In genomic region chr6:38224079-38224478, GRCm38 (mm10) we compare ENCODE assay signal across 10 mouse cellular contexts. TPM values are rescaled to one million over a fixed set of nuclear protein-coding genes. Genes with fewer than 3 reads are reported as not detected.
DNase-seq lines count a peak whose midpoint lies in the region; ATAC-seq and TF ChIP-seq lines count a peak whose summit lies in the region.
"Had no signal": no experiment of that assay in that cellular context is flagged by ENCODE, and none has a peak within 500 bp of the region (broad histone marks: within the 10 kb centered on the region; RNA-seq: fewer than 3 reads in every experiment).

No protein-coding gene starts in this region.

- intact Hi-C loops in left cerebral cortex, adult 2 months (cut with DNase I), result no loop called here

- H3K36me3 ChIP-seq in CH12.LX (replicated peaks in 1 of 2; ENCODE audit: control insufficient read depth in 1 of 2, insufficient read depth in 1 of 2, low read length in 1 of 2), result peaks cover 0 to 2% of the 10 kb centered on the region in 2 experiments
- no peaks in the 10 kb centered on the region for H3K36me3 ChIP-seq in forebrain, embryonic 14.5 days (ENCODE audit: control insufficient read depth, insufficient read depth, low read length)
- no peaks in the 10 kb centered on the region for H3K36me3 ChIP-seq in midbrain, embryonic 13.5 days
- H3K36me3 ChIP-seq: liver, embryonic 12.5 days had no signal

- TF ChIP-seq CTCF in CH12.LX (conservative IDR thresholded peaks at IDR 0.05 in 1 of 2, IDR thresholded peaks at IDR 0.05 in 1 of 2; ENCODE audit: low read depth in 2 of 2, low read length in 2 of 2), result no peak
- no peak for TF ChIP-seq CTCF in left cerebral cortex, adult 2 months (IDR thresholded peaks at IDR 0.05)

- H3K4me2 ChIP-seq in CH12.LX (ENCODE audit: insufficient read depth, low read depth, poor library complexity, severe bottlenecking), result no peak overlapping the region
- H3K4me2 ChIP-seq in forebrain, embryonic 14.5 days (ENCODE audit: low read length), result no peak overlapping the region
- no peak overlapping the region for H3K4me2 ChIP-seq in midbrain, embryonic 13.5 days (replicated peaks)
- H3K4me2 ChIP-seq: liver, embryonic 12.5 days had no signal

- H3K4me1 ChIP-seq in CH12.LX (ENCODE audit: control insufficient read depth in 1 of 2, insufficient read depth in 2 of 2), result peaks cover 3 to 21% of the 10 kb centered on the region in 2 experiments; a peak in 3 of 4 replicates
- H3K4me1 ChIP-seq in forebrain, embryonic 14.5 days (ENCODE audit: control insufficient read depth, insufficient read depth, low read length), result peaks cover 4% of the 10 kb centered on the region; the same call in 1 of the 2 replicates
- peaks cover 24% of the 10 kb centered on the region for H3K4me1 ChIP-seq in midbrain, embryonic 13.5 days (replicated peaks)
- H3K4me1 ChIP-seq: liver, embryonic 12.5 days; megakaryocyte, embryonic 14.5 days had no signal

- no peaks in the 10 kb centered on the region for H3K79me2 ChIP-seq in CH12.LX (replicated peaks; ENCODE audit: control insufficient read depth, extremely low read depth, insufficient read depth, poor library complexity, severe bottlenecking)

- in situ Hi-C loops in CH12.LX (cut with MboI; ENCODE audit: low pct_ligation_motif_present, low pct_unique_long_range_greater_than_20kb, low sequenced_read_pairs), result no loop called here

- no peaks in the 10 kb centered on the region for H3K27me3 ChIP-seq in CH12.LX (replicated peaks)
- H3K27me3 ChIP-seq in forebrain, embryonic 14.5 days (replicated peaks; ENCODE audit: control insufficient read depth, insufficient read depth, low read length), result no peaks in the 10 kb centered on the region
- H3K27me3 ChIP-seq in midbrain, embryonic 13.5 days, result no peaks in the 10 kb centered on the region
- H3K27me3 ChIP-seq: liver, embryonic 12.5 days had no signal

- DNase-seq in 3T3-L1 (ENCODE audit: low read depth, low spot score) (peak; percentile 89), CH12.LX (ENCODE audit: extremely low read depth) (peak; percentile 83)
- DNase-seq in forebrain, embryonic 14.5 days (ENCODE audit: low spot score), result peak; percentile 57
- DNase-seq in gastrocnemius, postnatal 10 days, result no peak
- DNase-seq in left cerebral cortex, adult 8-10 months (ENCODE audit: low spot score in 2 of 2), result no peak
- no peak for DNase-seq in left cerebral cortex, adult 2 months (ENCODE audit: extremely low spot score in 1 of 2, low spot score in 2 of 2)
- DNase-seq: heart, adult 18-20 months had no signal

- H3K9ac ChIP-seq in CH12.LX (ENCODE audit: insufficient read depth, low read depth), result no peak overlapping the region
- H3K9ac ChIP-seq in forebrain, embryonic 14.5 days (ENCODE audit: low read length), result no peak overlapping the region
- H3K9ac ChIP-seq in midbrain, embryonic 13.5 days (replicated peaks), result no peak overlapping the region
- H3K9ac ChIP-seq: liver, embryonic 12.5 days had no signal

- dilution Hi-C loops in CH12.LX (cut with MboI; ENCODE audit: extremely low pct_ligation_motif_present, extremely low pct_unique_long_range_greater_than_20kb, low sequenced_read_pairs), result no loop called here

- TF ChIP-seq RAD21 in CH12.LX (IDR thresholded peaks at IDR 0.05; ENCODE audit: low read depth, low read length), result no peak

- H3K27ac ChIP-seq in CH12.LX (ENCODE audit: insufficient read depth, low read depth), result no peak overlapping the region
- no peak overlapping the region for H3K27ac ChIP-seq in forebrain, embryonic 14.5 days (ENCODE audit: low read depth, low read length)
- H3K27ac ChIP-seq in midbrain, embryonic 13.5 days, result peak overlapping the region; percentile 48
- no peak overlapping the region for H3K27ac ChIP-seq in left cerebral cortex, adult 2 months
- H3K27ac ChIP-seq: liver, embryonic 12.5 days had no signal

- peak; percentile 46; the same call in 1 of the 2 replicates for ATAC-seq in forebrain, embryonic 14.5 days
- ATAC-seq in midbrain, embryonic 13.5 days, result peak; percentile 79
- ATAC-seq: liver, embryonic 12.5 days had no signal

- peaks cover 6% of the 10 kb centered on the region for H3K9me3 ChIP-seq in CH12.LX (replicated peaks; ENCODE audit: low read length)
- H3K9me3 ChIP-seq in forebrain, embryonic 14.5 days (replicated peaks; ENCODE audit: control insufficient read depth, low read length), result no peaks in the 10 kb centered on the region
- H3K9me3 ChIP-seq in midbrain, embryonic 13.5 days, result no peaks in the 10 kb centered on the region; the same call in 1 of the 2 replicates
- H3K9me3 ChIP-seq: liver, embryonic 12.5 days had no signal

- no peak for TF ChIP-seq EP300 in CH12.LX (IDR thresholded peaks at IDR 0.05; ENCODE audit: low read length)

- WGBS in forebrain, embryonic 14.5 days, result 35% methylated on average over 1 of the region's 1 CpGs
- 14% methylated on average over 1 of the region's 1 CpGs for WGBS in midbrain, embryonic 13.5 days

- TF ChIP-seq POLR2A in CH12.LX (IDR thresholded peaks at IDR 0.05; ENCODE audit: low read depth, low read length), result no peak

- H3K4me3 ChIP-seq in CH12.LX (replicated peaks in 1 of 3; ENCODE audit: low read depth in 2 of 3, low read length in 2 of 3, poor library complexity in 1 of 3), result no peak overlapping the region
- H3K4me3 ChIP-seq in forebrain, embryonic 14.5 days (ENCODE audit: low read depth, low read length), result no peak overlapping the region
- H3K4me3 ChIP-seq in midbrain, embryonic 13.5 days (replicated peaks), result no peak overlapping the region
- H3K4me3 ChIP-seq in left cerebral cortex, adult 2 months, result no peak overlapping the region
- H3K4me3 ChIP-seq: liver, embryonic 12.5 days; megakaryocyte, embryonic 14.5 days had no signal

TF ChIP-seq in CH12.LX, 34 proteins besides CTCF, POLR2A, EP300 and RAD21:
- TF ChIP-seq MEF2A (IDR thresholded peaks at IDR 0.05; ENCODE audit: borderline replicate concordance, low read depth, low read length), result no peak
- TF ChIP-seq TBP (conservative IDR thresholded peaks at IDR 0.05; ENCODE audit: low read depth, low read length), result 0 out of 2 replicates have a peak, but pooled peaks have one; percentile 12
- no peak for TF ChIP-seq KAT2A (IDR thresholded peaks at IDR 0.05; ENCODE audit: insufficient replicate concordance, low read length)
TF ChIP-seq in CH12.LX: peak in this region for 1.

RNA-seq across cellular contexts. Expression of gene D630045J12Rik, which starts 29.7 kb away (rescaled TPM):
- total RNA-seq in CH12.LX (2012; rRNA removed) (1.3 and 1.7 TPM in 2 replicates), CH12.LX (2014; rRNA removed) (0.43 and 0.48 TPM in 2 replicates)
- polyA plus RNA-seq in CH12.LX (2012; ENCODE audit: insufficient read length, low read depth), result 3.4 and 4.9 TPM in 2 replicates
- 10.9 and 13.3 TPM in 2 replicates for polyA plus RNA-seq in forebrain, embryonic 14.5 days (2014; fragmentation: Nextera tagmentation; extraction: Ambion mirVana)
- polyA plus RNA-seq in midbrain, embryonic 13.5 days (2015; fragmentation: Nextera tagmentation; extraction: Ambion mirVana), result 14.4 and 16.6 TPM in 2 replicates
- total RNA-seq in gastrocnemius, postnatal 10 days (2021), result 1 to 10 TPM; 1.6 to 3.0 TPM
- 10 to 100 TPM; 29.1 to 36.6 (median 33.5) TPM for total RNA-seq in left cerebral cortex, adult 8-10 months (2022)
- total RNA-seq in left cerebral cortex, adult 2 months (2021), result 10 to 100 TPM; 46.0 to 49.9 TPM

Comparison
In these comparisons a context has a peak if more than half of its experiments do, and no peak if none do; other contexts are left out.
1. DNase-seq: peak in 3T3-L1 (single experiment), CH12.LX (single experiment) and forebrain, embryonic 14.5 days (single experiment); none in gastrocnemius, postnatal 10 days (single experiment), left cerebral cortex, adult 8-10 months (0 of 2) and left cerebral cortex, adult 2 months (0 of 2).
2. RNA of gene D630045J12Rik, which starts 29.7 kb away (total RNA-seq): 46.0 to 49.9 TPM in left cerebral cortex, adult 2 months and 29.1 to 36.6 TPM in left cerebral cortex, adult 8-10 months; 1.6 to 3.0 TPM in gastrocnemius, postnatal 10 days and 0.43 to 1.7 TPM in CH12.LX; every median in the first group is over 4 times any median in the second.